Mouse (Mus musculus) embryonic facial prominence, embryonic 13.5 days (tissue): ENCODE measurements around the gene Katnal1. TPM values are rescaled to one million over a fixed set of nuclear protein-coding genes. Genes with fewer than 3 reads are reported as not detected.

ENCODE experiments used
- ATAC-seq: fragments of 200-750 bp; cut with Nextera tagmentation; 2 replicates; pipeline ENCODE4 v1.8.0; 2017; ENCODE audit warnings: low read depth; ENCODE audit not compliant: insufficient number of reproducible peaks, insufficient read depth, low FRiP score, low TSS enrichment
- H3K27ac ChIP-seq: fragments of 300-500 bp; sonication (generic); 2 replicates; pipeline ENCODE4 v1.5.1; 2015; ENCODE audit warnings: moderate library complexity, mild to moderate bottlenecking, inconsistent platforms
- H3K27me3 ChIP-seq: fragments of 300-500 bp; sonication (generic); 2 replicates; pipeline ENCODE4 v1.6.1; 2015; ENCODE audit warnings: mild to moderate bottlenecking, inconsistent platforms
- H3K36me3 ChIP-seq: fragments of 300-500 bp; sonication (generic); 2 replicates; pipeline ENCODE4 v1.6.1; 2015; ENCODE audit warnings: mild to moderate bottlenecking, inconsistent platforms
- H3K4me1 ChIP-seq: fragments of 300-500 bp; sonication (generic); 2 replicates; pipeline ENCODE4 v1.6.1; 2015; ENCODE audit warnings: inconsistent platforms
- H3K4me2 ChIP-seq: fragments of 300-500 bp; sonication (generic); 2 replicates; pipeline ENCODE4 v1.6.1; 2015; ENCODE audit warnings: moderate library complexity, mild to moderate bottlenecking, inconsistent platforms
- H3K4me3 ChIP-seq: fragments of 300-500 bp; sonication (generic); 2 replicates; pipeline ENCODE4 v1.5.1; 2015; ENCODE audit warnings: mild to moderate bottlenecking, inconsistent platforms
- H3K9ac ChIP-seq: fragments of 300-500 bp; sonication (generic); 2 replicates; pipeline ENCODE4 v1.6.1; 2015; ENCODE audit warnings: mild to moderate bottlenecking, inconsistent platforms
- H3K9me3 ChIP-seq: fragments of 300-500 bp; sonication (generic); 2 replicates; pipeline ENCODE4 v1.6.1; 2016; ENCODE audit warnings: inconsistent platforms
- WGBS: fragments of 180-500 bp; shearing (Covaris S2); methylation state at CpG from one replicate; pipeline ENCODE4 v1.1.7; 2015; ENCODE audit warnings: mixed read lengths; 5-methylcytosine and 5-hydroxymethylcytosine counted together
- polyA plus RNA-seq: library from polyadenylated mRNA; unstranded; fragments of >200 nt; fragmentation: Nextera tagmentation; extraction: Ambion mirVana; gene quantifications from 2 replicates; pipeline ENCODE4 v1.2.1, GENCODE M21; 2015

The Katnal1 gene
- polyA plus RNA-seq, 1 experiment from 2014 or later = 19.4 TPM

GRCm38 (mm10) chr5:148837069-148837468 lies 92.1 kb downstream of the Katnal1 start:
- peaks cover 24% of the 10 kb centered on the region for H3K27me3 ChIP-seq
- H3K9me3 ChIP-seq = no peaks in the 10 kb centered on the region
- H3K27ac ChIP-seq = no peak overlapping the region
- 34% methylated on average over 8 of the region's 8 CpGs for WGBS
- H3K4me3 ChIP-seq = no peak overlapping the region
- ATAC-seq = no peak
- H3K36me3 ChIP-seq = no peaks in the 10 kb centered on the region
- no peak overlapping the region for H3K4me2 ChIP-seq
- H3K9ac ChIP-seq = no peak overlapping the region
- peaks cover 2% of the 10 kb centered on the region for H3K4me1 ChIP-seq

- Histone ChIP-seq H3K9me3 (no peaks in the 10 kb centered on the region), H3K4me3 (peak overlapping the region; percentile 32), H3K27me3 (peaks cover 40% of the 10 kb centered on the region), H3K27ac (no peak overlapping the region), H3K4me2 (peak overlapping the region; percentile 58), H3K9ac (peak overlapping the region; percentile 52), H3K36me3 (no peaks in the 10 kb centered on the region), H3K4me1 (peaks cover 14% of the 10 kb centered on the region)
- WGBS = 6% methylated on average over 23 of the region's 23 CpGs
- ATAC-seq = no peak
These were observed 97.4 kb downstream of the Katnal1 start for GRCm38 (mm10) chr5:148831596-148832257.

GRCm38 (mm10) chr5:148831141-148831547 lies 98.0 kb downstream of the Katnal1 start:
- ATAC-seq = no peak
- Histone ChIP-seq H3K36me3 (no peaks in the 10 kb centered on the region), H3K27me3 (peaks cover 40% of the 10 kb centered on the region), H3K4me3 (peak overlapping the region; percentile 32), H3K27ac (no peak overlapping the region), H3K4me1 (peaks cover 14% of the 10 kb centered on the region), H3K9ac (peak overlapping the region; percentile 52), H3K9me3 (no peaks in the 10 kb centered on the region), H3K4me2 (peak overlapping the region; percentile 58)
- 6% methylated on average over 9 of the region's 9 CpGs for WGBS

GRCm38 (mm10) chr5:148825732-148826131 lies 103.4 kb downstream of the Katnal1 start:
- Histone ChIP-seq H3K4me2 (no peak overlapping the region), H3K27ac (no peak overlapping the region), H3K4me1 (peaks cover 9% of the 10 kb centered on the region), H3K9ac (no peak overlapping the region), H3K27me3 (peaks cover 11% of the 10 kb centered on the region), H3K36me3 (no peaks in the 10 kb centered on the region), H3K4me3 (no peak overlapping the region), H3K9me3 (no peaks in the 10 kb centered on the region)
- no peak for ATAC-seq
- WGBS = 80% methylated on average over 7 of the region's 7 CpGs

GRCm38 (mm10) chr5:148822772-148823171 lies 106.3 kb downstream of the Katnal1 start:
- H3K9me3 ChIP-seq = no peaks in the 10 kb centered on the region
- 76% methylated on average over 13 of the region's 13 CpGs for WGBS
- H3K4me3 ChIP-seq = no peak overlapping the region
- no peak overlapping the region for H3K27ac ChIP-seq
- ATAC-seq = no peak
- no peak overlapping the region for H3K4me2 ChIP-seq
- H3K9ac ChIP-seq = no peak overlapping the region
- peaks cover 16% of the 10 kb centered on the region for H3K27me3 ChIP-seq
- no peaks in the 10 kb centered on the region for H3K36me3 ChIP-seq
- peaks cover 19% of the 10 kb centered on the region for H3K4me1 ChIP-seq

Other genes with a start within 250 kb of the Katnal1 start
- gene Gm42791, start 65.8 kb upstream of the Katnal1 start, polyA plus RNA-seq = 1.6 and 2.4 TPM in 2 replicates